Comparison of ENCODE assay signal across 8 mouse cellular contexts in genomic region chr10:59919494-59920181, GRCm38 (mm10). TPM values are rescaled to one million over a fixed set of nuclear protein-coding genes. Genes with fewer than 3 reads are reported as not detected.
DNase-seq lines count a peak whose midpoint lies in the region; ATAC-seq and TF ChIP-seq lines count a peak whose summit lies in the region.

No protein-coding gene starts in this region.

- no peaks in the 10 kb centered on the region for H3K9me3 ChIP-seq in embryonic facial prominence, embryonic 10.5 days
- no peaks in the 10 kb centered on the region for H3K9me3 ChIP-seq in heart, postnatal 0 days (replicated peaks; ENCODE audit: control insufficient read depth, low read length)
- H3K9me3 ChIP-seq in limb, embryonic 15.5 days = no peaks in the 10 kb centered on the region

- H3K27me3 ChIP-seq in embryonic facial prominence, embryonic 10.5 days (replicated peaks; ENCODE audit: low read depth, poor library complexity, severe bottlenecking) = no peaks in the 10 kb centered on the region
- no peaks in the 10 kb centered on the region for H3K27me3 ChIP-seq in heart, postnatal 0 days (ENCODE audit: control insufficient read depth, insufficient read depth, low read length)
- no peaks in the 10 kb centered on the region for H3K27me3 ChIP-seq in limb, embryonic 15.5 days

- H3K4me3 ChIP-seq in embryonic facial prominence, embryonic 10.5 days = no peak overlapping the region
- no peak overlapping the region for H3K4me3 ChIP-seq in heart, postnatal 0 days (ENCODE audit: low read depth, low read length)
- no peak overlapping the region for H3K4me3 ChIP-seq in limb, embryonic 15.5 days

- H3K27ac ChIP-seq in embryonic facial prominence, embryonic 10.5 days (replicated peaks) = peak overlapping the region; percentile 87
- peak overlapping the region; percentile 85 for H3K27ac ChIP-seq in heart, postnatal 0 days (ENCODE audit: low read depth)
- peak overlapping the region; percentile 90 for H3K27ac ChIP-seq in limb, embryonic 15.5 days

- TF ChIP-seq CTCF in heart, postnatal 0 days (IDR thresholded peaks at IDR 0.05; ENCODE audit: low read depth) = no peak

- H3K4me1 ChIP-seq in embryonic facial prominence, embryonic 10.5 days = peaks cover 66% of the 10 kb centered on the region
- H3K4me1 ChIP-seq in heart, postnatal 0 days (ENCODE audit: control insufficient read depth, insufficient read depth) = peaks cover 40% of the 10 kb centered on the region
- H3K4me1 ChIP-seq in limb, embryonic 15.5 days = peaks cover 51% of the 10 kb centered on the region

- 40% methylated on average over 15 of the region's 15 CpGs for WGBS in embryonic facial prominence, embryonic 10.5 days
- 36% methylated on average over 15 of the region's 15 CpGs for WGBS in heart, postnatal 0 days
- WGBS in limb, embryonic 15.5 days = 29% methylated on average over 15 of the region's 15 CpGs

- DNase-seq in kidney, adult 9 months = peak; percentile 60
- DNase-seq in kidney, adult 11 months = no peak
- DNase-seq in embryonic facial prominence, embryonic 10.5 days (ENCODE audit: low spot score) = peak; percentile 39
- peak; percentile 72 for DNase-seq in heart, postnatal 0 days (ENCODE audit: low spot score)
- no peak for DNase-seq in cerebellum, adult 11-12 months
- no peak for DNase-seq in cerebellum, postnatal 4 days (ENCODE audit: low spot score in 2 of 2)

- H3K9ac ChIP-seq in heart, postnatal 0 days (replicated peaks; ENCODE audit: low read depth, low read length) = no peak overlapping the region
- no peak overlapping the region for H3K9ac ChIP-seq in limb, embryonic 15.5 days

- H3K4me2 ChIP-seq in heart, postnatal 0 days (ENCODE audit: low read depth, low read length) = no peak overlapping the region
- no peak overlapping the region for H3K4me2 ChIP-seq in limb, embryonic 15.5 days

- ATAC-seq in heart, postnatal 0 days (ENCODE audit: insufficient read depth, low read depth) = peak; percentile 10; the same call in 1 of the 2 replicates
- ATAC-seq in limb, embryonic 15.5 days (ENCODE audit: insufficient number of reproducible peaks, low FRiP score, low TSS enrichment, low read depth) = no peak
- ATAC-seq in megakaryocyte progenitor cell, adult 5-6 weeks (replicated peaks; ENCODE audit: poor library complexity) = no peak

- no peaks in the 10 kb centered on the region for H3K36me3 ChIP-seq in embryonic facial prominence, embryonic 10.5 days (replicated peaks)
- H3K36me3 ChIP-seq in heart, postnatal 0 days (replicated peaks; ENCODE audit: control insufficient read depth, insufficient read depth, low read length) = no peaks in the 10 kb centered on the region
- no peaks in the 10 kb centered on the region for H3K36me3 ChIP-seq in limb, embryonic 15.5 days

- peak; percentile 77 for TF ChIP-seq EP300 in heart, postnatal 0 days (IDR thresholded peaks at IDR 0.05; ENCODE audit: low read depth)

RNA-seq across cellular contexts. Expression of gene Ddit4, which starts 32.0 kb away (rescaled TPM):
- 35.9 and 42.0 TPM in 2 replicates for polyA plus RNA-seq in embryonic facial prominence, embryonic 10.5 days (2016; fragmentation: Nextera tagmentation; extraction: Ambion mirVana)
- 30.3 and 35.6 TPM in 2 replicates for total RNA-seq in heart, postnatal 0 days (2014; rRNA removed; ENCODE audit: low replicate concordance)
- polyA plus RNA-seq in heart, postnatal 0 days (2015; fragmentation: Nextera tagmentation; extraction: Ambion mirVana) = 17.0 and 17.4 TPM in 2 replicates
- polyA plus RNA-seq in limb, embryonic 15.5 days (2015; fragmentation: Nextera tagmentation; extraction: Ambion mirVana) = 63.6 and 77.1 TPM in 2 replicates
- 0.37 and 2.4 TPM in 2 replicates for total RNA-seq in megakaryocyte progenitor cell, adult 5-6 weeks (2015)
- 0.41 and 0.42 TPM in 2 replicates for total RNA-seq in megakaryocyte progenitor cell, adult 5-6 weeks (2017)

RNA-seq across cellular contexts. Expression of gene Dnajb12, which starts 40.3 kb away (rescaled TPM):
- 27.0 TPM in 2 replicates for polyA plus RNA-seq in embryonic facial prominence, embryonic 10.5 days (2016; fragmentation: Nextera tagmentation; extraction: Ambion mirVana)
- 48.5 and 50.0 TPM in 2 replicates for total RNA-seq in heart, postnatal 0 days (2014; rRNA removed; ENCODE audit: low replicate concordance)
- polyA plus RNA-seq in heart, postnatal 0 days (2015; fragmentation: Nextera tagmentation; extraction: Ambion mirVana) = 18.4 and 18.5 TPM in 2 replicates
- polyA plus RNA-seq in limb, embryonic 15.5 days (2015; fragmentation: Nextera tagmentation; extraction: Ambion mirVana) = 19.5 and 22.9 TPM in 2 replicates
- total RNA-seq in megakaryocyte progenitor cell, adult 5-6 weeks (2015) = 21.1 and 23.3 TPM in 2 replicates
- total RNA-seq in megakaryocyte progenitor cell, adult 5-6 weeks (2017) = 19.3 and 20.2 TPM in 2 replicates

Comparison
In these comparisons a context has a peak if more than half of its experiments do, and no peak if none do; other contexts are left out.
1. DNase-seq: peak in kidney, adult 9 months (single experiment), embryonic facial prominence, embryonic 10.5 days (single experiment) and heart, postnatal 0 days (single experiment); none in kidney, adult 11 months (single experiment), cerebellum, adult 11-12 months (single experiment) and cerebellum, postnatal 4 days (0 of 2).
2. Peak in every context shown above with its lines, with median percentiles within 50 percentile points of each other: H3K27ac ChIP-seq.